Mouse (Mus musculus) liver, embryonic 11.5 days (tissue): Measurements from ENCODE around the gene 9230104L09Rik. TPM values are rescaled to one million over a fixed set of nuclear protein-coding genes. Genes with fewer than 3 reads are reported as not detected.

Experiments
- ATAC-seq: fragments of 200-750 bp; cut with Nextera tagmentation; replicated peaks from 2 replicates; pipeline ENCODE4 v1.8.0; 2017; ENCODE audit warnings: moderate number of reproducible peaks, mild to moderate bottlenecking, moderate TSS enrichment, moderate library complexity; ENCODE audit not compliant: low FRiP score
- DNase-seq: peaks from one replicate; pipeline ENCODE4 v3.0.0-alpha.2; 2017; ENCODE audit warnings: low spot score
- H3K27ac ChIP-seq: fragments of 300-500 bp; sonication (generic); 2 replicates; pipeline ENCODE4 v1.5.1; 2014; ENCODE audit warnings: mild to moderate bottlenecking, low read depth, low read length, control low read depth
- H3K27me3 ChIP-seq: fragments of 300-500 bp; sonication (generic); replicated peaks from 2 replicates; pipeline ENCODE4 v1.6.1; 2014; ENCODE audit warnings: low read length, mixed read lengths; ENCODE audit not compliant: control insufficient read depth, insufficient read depth
- H3K36me3 ChIP-seq: fragments of 300-500 bp; sonication (generic); 2 replicates; pipeline ENCODE4 v1.6.1; 2014; ENCODE audit warnings: mild to moderate bottlenecking, low read length, moderate library complexity, mixed read lengths; ENCODE audit not compliant: control insufficient read depth, insufficient read depth
- H3K4me1 ChIP-seq: fragments of 300-500 bp; sonication (generic); replicated peaks from 2 replicates; pipeline ENCODE4 v1.6.1; 2014; ENCODE audit warnings: low read length, mixed read lengths; ENCODE audit not compliant: control insufficient read depth, insufficient read depth
- H3K4me2 ChIP-seq: fragments of 300-500 bp; sonication (generic); 2 replicates; pipeline ENCODE4 v1.6.1; 2014; ENCODE audit warnings: mild to moderate bottlenecking, control low read depth, moderate library complexity
- H3K4me3 ChIP-seq: fragments of 300-500 bp; sonication (generic); 2 replicates; pipeline ENCODE4 v1.5.1; 2014; ENCODE audit warnings: low read depth, low read length, control low read depth
- H3K9ac ChIP-seq: fragments of 300-500 bp; sonication (generic); 2 replicates; pipeline ENCODE4 v1.6.1; 2014; ENCODE audit warnings: low read depth, low read length, control low read depth
- H3K9me3 ChIP-seq: fragments of 300-500 bp; sonication (generic); 2 replicates; pipeline ENCODE4 v1.6.1; 2016; ENCODE audit warnings: low read length, inconsistent platforms, mixed read lengths; ENCODE audit not compliant: control insufficient read depth
- WGBS: fragments of 180-500 bp; shearing (Covaris S2); extraction: QIAGEN DNeasy Blood & Tissue Kit; methylation state at CpG from one replicate; pipeline ENCODE4 v1.1.7; 2014; 5-methylcytosine and 5-hydroxymethylcytosine counted together
- polyA plus RNA-seq: library from polyadenylated mRNA; unstranded; fragments of >200 nt; fragmentation: Nextera tagmentation; extraction: Ambion mirVana; gene quantifications from 2 replicates; pipeline ENCODE4 v1.2.1, GENCODE M21; 2014

9230104L09Rik gene
- not detected in 2 replicates for polyA plus RNA-seq

DNA sequence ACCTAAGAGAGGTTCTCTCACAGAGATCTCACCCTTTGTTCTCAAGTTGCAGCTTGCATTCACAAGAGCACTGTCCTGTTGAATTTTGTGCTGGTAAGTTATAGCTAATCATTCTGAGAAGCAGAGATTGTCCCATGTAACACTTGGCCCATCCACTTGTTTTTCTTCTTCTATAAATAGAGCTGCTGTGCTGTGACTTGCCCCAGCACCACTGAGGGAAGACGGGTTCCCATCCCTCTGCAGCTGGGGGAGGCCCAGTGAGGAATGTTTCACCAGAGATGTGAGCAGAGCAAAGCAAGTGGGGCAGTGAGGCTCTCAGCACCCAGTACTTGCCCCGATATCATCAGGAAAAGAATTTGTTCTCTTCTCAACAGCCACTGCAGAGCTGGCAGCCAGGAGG is at the start of gene 9230104L09Rik:
9230104L09Rik (minus strand) TSS at position 73 of the 400 bp plus-strand sequence.
- H3K27me3 ChIP-seq, result no peaks in the 10 kb centered on the region
- H3K9me3 ChIP-seq, result no peaks in the 10 kb centered on the region
- DNase-seq, result no peak
- WGBS, result 60% methylated on average over 2 of the region's 2 CpGs
- ATAC-seq, result no peak
- H3K4me3 ChIP-seq, result no peak within 1 kb of the TSS
- H3K9ac ChIP-seq, result no peak within 1 kb of the TSS
- H3K4me2 ChIP-seq, result no peak within 1 kb of the TSS
- H3K27ac ChIP-seq, result no peak within 1 kb of the TSS
- H3K4me1 ChIP-seq, result no peaks in the 10 kb centered on the region
- no peaks in the 10 kb centered on the region for H3K36me3 ChIP-seq

DNA sequence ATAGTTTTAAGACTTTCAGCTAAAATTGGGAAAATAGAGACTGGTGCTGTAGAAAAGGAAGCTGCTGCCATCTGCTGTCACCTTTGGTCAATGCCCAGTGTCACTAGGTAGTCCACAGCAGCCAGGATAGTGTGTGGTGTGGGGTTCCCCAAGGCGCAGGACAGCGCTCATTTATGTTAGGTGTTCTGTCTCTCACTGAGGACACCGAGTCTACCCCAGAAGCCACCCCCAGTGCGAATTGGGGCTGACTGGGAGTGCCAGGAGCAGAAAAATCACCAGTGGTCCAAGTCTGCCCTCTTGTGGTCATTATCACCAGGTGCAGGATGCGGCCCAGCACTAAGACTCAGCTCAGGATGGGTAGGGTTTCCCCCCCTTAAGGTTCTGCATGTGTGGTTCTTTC is 37.4 kb upstream of the 9230104L09Rik start:
- H3K27me3 ChIP-seq, result no peaks in the 10 kb centered on the region
- 8% methylated on average over 5 of the region's 5 CpGs for WGBS
- H3K4me2 ChIP-seq, result no peak overlapping the region
- H3K36me3 ChIP-seq, result no peaks in the 10 kb centered on the region
- H3K27ac ChIP-seq, result no peak overlapping the region
- H3K9ac ChIP-seq, result no peak overlapping the region
- H3K4me3 ChIP-seq, result no peak overlapping the region
- DNase-seq, result peak; percentile 52
- H3K9me3 ChIP-seq, result no peaks in the 10 kb centered on the region
- peak; percentile 79 for ATAC-seq
- H3K4me1 ChIP-seq, result no peaks in the 10 kb centered on the region

DNA sequence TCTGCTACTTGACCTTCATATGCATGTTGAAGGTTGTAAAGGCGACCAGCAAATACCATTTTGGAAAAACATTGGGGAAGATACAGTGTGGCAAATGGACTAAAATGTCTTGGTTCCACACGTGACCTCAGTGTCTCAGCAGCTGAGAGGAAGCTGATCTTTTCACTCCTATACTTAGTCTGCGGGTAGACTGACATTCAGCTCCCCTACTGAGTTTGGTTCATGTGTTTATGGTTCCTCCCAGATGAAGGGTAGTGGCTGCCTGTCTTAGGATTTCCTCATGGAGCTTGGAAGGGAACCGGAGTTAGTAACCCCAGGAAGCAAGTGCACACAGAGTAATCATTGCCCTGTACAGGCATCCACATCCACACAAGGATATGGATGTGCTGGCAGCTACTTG is 35.5 kb upstream of the 9230104L09Rik start:
- H3K4me3 ChIP-seq, result no peak overlapping the region
- no peaks in the 10 kb centered on the region for H3K27me3 ChIP-seq
- H3K4me2 ChIP-seq, result no peak overlapping the region
- H3K9ac ChIP-seq, result no peak overlapping the region
- 56% methylated on average over 4 of the region's 4 CpGs for WGBS
- no peak overlapping the region for H3K27ac ChIP-seq
- H3K36me3 ChIP-seq, result no peaks in the 10 kb centered on the region
- H3K9me3 ChIP-seq, result no peaks in the 10 kb centered on the region
- H3K4me1 ChIP-seq, result no peaks in the 10 kb centered on the region
- DNase-seq, result no peak
- ATAC-seq, result no peak

DNA sequence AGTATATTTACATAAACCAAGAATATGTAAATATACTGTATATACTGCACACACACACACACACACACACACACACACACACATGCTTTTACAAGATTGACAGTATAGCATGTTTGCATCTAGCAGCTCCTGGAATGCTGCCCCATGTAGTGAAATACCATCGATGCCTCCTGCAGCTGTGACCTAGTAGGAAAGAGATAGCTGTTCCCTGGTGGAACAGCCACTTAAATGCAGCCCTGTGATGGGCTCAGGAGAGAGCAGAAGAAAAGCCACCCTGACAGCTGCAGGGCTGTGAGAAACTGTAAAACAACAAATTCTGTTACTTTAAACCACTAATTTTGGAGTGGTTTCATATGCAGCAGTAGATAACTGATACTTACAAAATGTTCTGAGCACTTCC is 31.4 kb upstream of the 9230104L09Rik start:
- no peak overlapping the region for H3K9ac ChIP-seq
- no peak for ATAC-seq
- 61% methylated on average over 1 of the region's 1 CpGs for WGBS
- no peak overlapping the region for H3K27ac ChIP-seq
- H3K9me3 ChIP-seq, result no peaks in the 10 kb centered on the region
- H3K4me2 ChIP-seq, result no peak overlapping the region
- H3K4me3 ChIP-seq, result no peak overlapping the region
- DNase-seq, result no peak
- H3K27me3 ChIP-seq, result no peaks in the 10 kb centered on the region
- no peaks in the 10 kb centered on the region for H3K4me1 ChIP-seq
- H3K36me3 ChIP-seq, result no peaks in the 10 kb centered on the region

DNA sequence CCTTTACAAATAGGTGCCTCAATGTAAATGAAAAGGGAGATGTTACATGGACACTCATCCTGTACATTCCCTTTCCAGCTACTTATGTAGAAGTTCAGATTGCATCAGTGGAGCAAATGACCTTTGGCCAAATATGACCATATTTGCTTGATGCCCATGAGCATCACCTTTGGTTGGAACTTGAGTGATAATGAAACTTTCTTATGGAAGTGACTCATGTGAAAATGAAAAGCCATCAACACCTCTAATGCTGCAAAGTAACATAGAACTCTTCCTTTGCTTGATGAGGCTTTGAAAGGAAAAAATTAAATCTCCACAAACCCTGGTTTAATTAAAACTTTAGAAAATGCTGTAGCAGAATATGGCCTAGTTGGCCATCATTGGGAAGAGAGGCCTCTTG is 28.3 kb upstream of the 9230104L09Rik start:
- H3K27ac ChIP-seq, result no peak overlapping the region
- no peak overlapping the region for H3K4me2 ChIP-seq
- ATAC-seq, result no peak
- no peaks in the 10 kb centered on the region for H3K27me3 ChIP-seq
- H3K36me3 ChIP-seq, result no peaks in the 10 kb centered on the region
- no peak for DNase-seq
- H3K4me3 ChIP-seq, result no peak overlapping the region
- H3K9ac ChIP-seq, result no peak overlapping the region
- H3K4me1 ChIP-seq, result no peaks in the 10 kb centered on the region
- no peaks in the 10 kb centered on the region for H3K9me3 ChIP-seq

DNA sequence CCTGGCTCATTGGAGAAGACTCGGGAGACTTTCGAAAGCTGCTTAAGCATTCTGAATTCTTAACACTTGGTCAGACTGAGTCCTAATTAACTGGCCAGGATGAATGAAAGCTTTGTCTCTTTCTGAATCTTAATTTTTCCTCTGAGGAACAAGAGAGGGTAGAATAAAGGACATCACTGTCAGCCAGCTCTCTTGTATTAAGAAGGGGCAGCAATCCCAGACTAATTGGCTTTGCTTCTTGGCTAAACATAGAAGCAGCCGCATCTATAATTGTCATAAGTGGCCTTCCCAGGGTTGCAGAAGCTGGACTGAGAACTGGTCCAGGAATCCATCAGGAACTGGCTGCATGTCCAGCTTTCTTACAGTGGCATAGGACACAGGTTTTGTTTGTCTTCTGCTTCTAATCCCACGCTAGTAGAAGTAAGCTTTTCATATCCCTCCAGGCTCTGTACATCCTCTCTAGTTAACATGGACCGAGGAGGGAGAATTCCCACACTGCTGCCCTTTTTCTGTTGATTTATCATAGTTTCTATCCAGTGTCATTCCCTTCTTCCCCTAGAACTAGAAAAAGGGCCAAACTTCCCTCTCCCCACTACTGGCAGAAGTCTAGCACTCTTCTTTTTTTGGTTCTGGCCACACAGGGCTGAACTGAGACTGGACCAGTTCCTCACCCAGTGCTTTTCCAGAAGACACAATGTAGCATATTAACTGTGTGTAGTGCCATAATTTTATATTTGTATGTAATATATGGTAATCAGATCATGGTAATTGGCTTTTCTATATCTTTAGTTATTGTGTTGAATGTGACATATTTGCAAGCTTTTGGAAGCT is 25.4 kb upstream of the 9230104L09Rik start:
- Histone ChIP-seq H3K27ac (no peak overlapping the region), H3K36me3 (no peaks in the 10 kb centered on the region), H3K4me3 (no peak overlapping the region), H3K4me1 (no peaks in the 10 kb centered on the region), H3K27me3 (no peaks in the 10 kb centered on the region), H3K4me2 (no peak overlapping the region), H3K9ac (no peak overlapping the region), H3K9me3 (no peaks in the 10 kb centered on the region)
- ATAC-seq, result no peak
- no peak for DNase-seq
- WGBS, result 85% methylated on average over 5 of the region's 5 CpGs

DNA sequence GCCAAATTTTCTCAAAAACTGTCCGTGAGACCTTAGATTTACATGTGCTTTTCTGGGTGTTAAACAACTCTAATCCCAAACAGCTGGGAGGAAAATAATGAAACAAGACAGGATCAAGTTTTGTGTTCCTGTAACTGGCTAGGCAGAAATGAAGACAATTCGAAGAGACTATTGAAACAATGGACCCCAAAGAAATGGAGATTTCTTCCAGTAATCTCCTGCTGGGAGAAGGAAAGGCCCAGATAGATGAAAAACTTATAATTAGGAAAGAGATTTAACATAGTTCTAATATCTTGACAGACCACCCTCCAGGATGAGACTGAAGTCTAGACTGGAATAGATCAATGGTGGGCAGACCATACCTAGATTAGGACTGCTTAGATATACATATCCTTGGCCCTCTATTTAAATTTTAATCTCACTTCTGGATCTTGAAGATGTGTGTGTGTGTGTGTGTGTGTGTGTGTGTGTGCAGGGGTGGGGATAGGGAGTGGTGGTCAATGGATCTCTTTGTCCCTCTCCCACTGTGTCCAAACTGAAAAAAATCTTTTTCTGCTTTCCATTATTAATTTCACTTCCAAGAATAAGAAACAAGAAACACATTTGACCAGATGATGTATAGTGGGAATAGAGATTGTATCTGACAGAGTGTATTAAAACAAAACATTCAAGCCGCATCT is 24.6 kb upstream of the 9230104L09Rik start:
- Histone ChIP-seq H3K9me3 (no peaks in the 10 kb centered on the region), H3K36me3 (no peaks in the 10 kb centered on the region), H3K4me1 (no peaks in the 10 kb centered on the region), H3K9ac (no peak overlapping the region), H3K27me3 (no peaks in the 10 kb centered on the region), H3K4me3 (no peak overlapping the region), H3K27ac (no peak overlapping the region), H3K4me2 (no peak overlapping the region)
- DNase-seq (no peak), ATAC-seq (no peak)
- 76% methylated on average over 3 of the region's 3 CpGs for WGBS

DNA sequence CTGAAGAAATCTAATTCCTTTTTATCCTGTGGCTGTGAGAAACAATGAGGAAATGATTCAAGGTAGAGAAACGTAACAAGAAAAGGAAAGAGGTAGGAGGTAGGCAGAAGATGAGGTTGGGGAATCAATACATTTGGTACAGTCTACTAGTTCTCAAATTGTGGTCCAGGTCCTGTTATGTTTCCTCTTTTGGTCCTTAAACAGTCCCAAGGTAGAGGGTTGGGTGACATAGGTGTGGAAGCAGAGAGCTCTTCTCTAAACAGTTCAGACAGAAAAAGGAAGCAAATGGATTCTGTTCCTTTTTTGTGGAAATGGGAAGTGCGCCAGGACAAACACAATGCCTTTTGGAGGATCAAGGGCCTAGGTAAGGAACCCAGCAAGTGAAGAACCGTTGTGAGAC is 24.0 kb upstream of the 9230104L09Rik start:
- DNase-seq (no peak), ATAC-seq (no peak)

DNA sequence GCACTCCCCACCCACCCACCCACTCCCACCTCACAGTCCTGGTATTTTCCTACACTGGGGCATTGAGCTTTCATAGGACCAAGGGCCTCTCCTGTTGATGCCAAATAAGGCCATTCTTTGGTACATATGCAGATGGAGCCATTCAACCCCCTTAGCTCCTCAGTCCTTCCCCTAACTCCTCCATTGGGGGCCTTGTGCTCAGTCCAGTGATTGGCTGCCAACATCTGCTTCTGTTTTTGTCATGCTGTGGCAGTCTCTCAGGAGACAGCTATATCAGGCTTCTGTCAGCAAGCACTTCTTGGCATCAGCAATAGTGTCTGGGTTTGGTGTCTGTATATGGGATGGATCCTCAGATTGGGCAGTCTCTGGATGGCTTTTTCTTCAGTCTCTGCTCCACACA is 19.9 kb upstream of the 9230104L09Rik start:
- ATAC-seq (no peak), DNase-seq (no peak)
- Histone ChIP-seq H3K4me1 (no peaks in the 10 kb centered on the region), H3K4me2 (no peak overlapping the region), H3K36me3 (no peaks in the 10 kb centered on the region), H3K9me3 (no peaks in the 10 kb centered on the region), H3K27me3 (no peaks in the 10 kb centered on the region), H3K9ac (no peak overlapping the region), H3K27ac (no peak overlapping the region), H3K4me3 (no peak overlapping the region)

More for the DNA sequence above, 24.0 kb upstream of the 9230104L09Rik start:
- no peaks in the 10 kb centered on the region for H3K9me3 ChIP-seq
- no peaks in the 10 kb centered on the region for H3K36me3 ChIP-seq
- WGBS, result 79% methylated on average over 3 of the region's 3 CpGs
- H3K9ac ChIP-seq, result no peak overlapping the region
- no peak overlapping the region for H3K4me3 ChIP-seq
- H3K27me3 ChIP-seq, result no peaks in the 10 kb centered on the region
- H3K27ac ChIP-seq, result no peak overlapping the region
- H3K4me1 ChIP-seq, result no peaks in the 10 kb centered on the region
- H3K4me2 ChIP-seq, result no peak overlapping the region
